ENCODE assay signal across 22 mouse cellular contexts in genomic region chr8:83109756-83110155, GRCm38 (mm10). TPM values are rescaled to one million over a fixed set of nuclear protein-coding genes. Genes with fewer than 3 reads are reported as not detected.
DNase-seq lines count a peak whose midpoint lies in the region; ATAC-seq and TF ChIP-seq lines count a peak whose summit lies in the region.
"Had no signal": no experiment of that assay in that cellular context is flagged by ENCODE, and none has a peak within 500 bp of the region (broad histone marks: within the 10 kb centered on the region; RNA-seq: fewer than 3 reads in every experiment).

No protein-coding gene starts in this region.

- TF ChIP-seq POLR2A in CH12.LX (IDR thresholded peaks at IDR 0.05; ENCODE audit: low read depth, low read length) = no peak

- dilution Hi-C loops in CH12.LX (cut with MboI; ENCODE audit: extremely low pct_ligation_motif_present, extremely low pct_unique_long_range_greater_than_20kb, low sequenced_read_pairs) = no loop called here

- DNase-seq in adrenal gland, adult (ENCODE audit: inconsistent age in 2 of 2, low spot score in 1 of 2) = peak; percentile 34 to 59
- DNase-seq in adrenal gland, adult 2 months = no peak
- peak; percentile 38 for DNase-seq in kidney, postnatal 14 days
- DNase-seq in kidney, postnatal 4 days = no peak
- DNase-seq in CH12.LX (ENCODE audit: extremely low read depth) = no peak
- DNase-seq in layer of hippocampus, adult 11-12 months (ENCODE audit: low spot score) = no peak
- no peak for DNase-seq in thymus, postnatal 14 days
- DNase-seq: adrenal gland, postnatal 10 days; cerebellum, adult 18-20 months; liver, embryonic 13.5 days; spleen, adult 18-20 months had no signal

- peak; percentile 60 for ATAC-seq in common myeloid progenitor, adult 5-6 weeks (replicated peaks; ENCODE audit: low read depth, poor library complexity, severe bottlenecking)
- ATAC-seq: hindbrain, embryonic 16.5 days; intestine, embryonic 16.5 days; midbrain, embryonic 13.5 days had no signal

- no peak for TF ChIP-seq RAD21 in CH12.LX (IDR thresholded peaks at IDR 0.05; ENCODE audit: low read depth, low read length)

- H3K4me3 ChIP-seq in CH12.LX (replicated peaks in 1 of 3; ENCODE audit: low read depth in 2 of 3, low read length in 2 of 3, poor library complexity in 1 of 3) = no peak overlapping the region
- H3K4me3 ChIP-seq: embryonic facial prominence, embryonic 10.5 days; heart, embryonic 13.5 days; limb, embryonic 12.5 days; liver, embryonic 13.5 days; midbrain, embryonic 13.5 days; neural tube, embryonic 13.5 days had no signal

- no peaks in the 10 kb centered on the region for H3K27me3 ChIP-seq in CH12.LX (replicated peaks)
- H3K27me3 ChIP-seq: heart, embryonic 13.5 days; limb, embryonic 12.5 days; liver, embryonic 13.5 days; midbrain, embryonic 13.5 days; neural tube, embryonic 13.5 days had no signal

- H3K9ac ChIP-seq in CH12.LX (ENCODE audit: insufficient read depth, low read depth) = no peak overlapping the region
- H3K9ac ChIP-seq: heart, embryonic 13.5 days; limb, embryonic 12.5 days; liver, embryonic 13.5 days; midbrain, embryonic 13.5 days; neural tube, embryonic 13.5 days had no signal

- H3K27ac ChIP-seq in CH12.LX (ENCODE audit: insufficient read depth, low read depth) = no peak overlapping the region
- H3K27ac ChIP-seq: embryonic facial prominence, embryonic 10.5 days; heart, embryonic 13.5 days; limb, embryonic 12.5 days; liver, embryonic 13.5 days; midbrain, embryonic 13.5 days; neural tube, embryonic 13.5 days had no signal

- in situ Hi-C loops in CH12.LX (cut with MboI; ENCODE audit: low pct_ligation_motif_present, low pct_unique_long_range_greater_than_20kb, low sequenced_read_pairs) = no loop called here

- no peaks in the 10 kb centered on the region for H3K79me2 ChIP-seq in CH12.LX (replicated peaks; ENCODE audit: control insufficient read depth, extremely low read depth, insufficient read depth, poor library complexity, severe bottlenecking)

- no peaks in the 10 kb centered on the region for H3K36me3 ChIP-seq in CH12.LX (replicated peaks in 1 of 2; ENCODE audit: control insufficient read depth in 1 of 2, insufficient read depth in 1 of 2, low read length in 1 of 2)
- H3K36me3 ChIP-seq: embryonic facial prominence, embryonic 10.5 days; G1E; heart, embryonic 13.5 days; limb, embryonic 12.5 days; liver, embryonic 13.5 days; midbrain, embryonic 13.5 days; neural tube, embryonic 13.5 days had no signal

- H3K4me2 ChIP-seq in CH12.LX (ENCODE audit: insufficient read depth, low read depth, poor library complexity, severe bottlenecking) = peak overlapping the region; percentile 24
- H3K4me2 ChIP-seq: heart, embryonic 13.5 days; limb, embryonic 12.5 days; liver, embryonic 13.5 days; midbrain, embryonic 13.5 days; neural tube, embryonic 13.5 days had no signal

- TF ChIP-seq EP300 in CH12.LX (IDR thresholded peaks at IDR 0.05; ENCODE audit: low read length) = no peak

- TF ChIP-seq CTCF in CH12.LX (conservative IDR thresholded peaks at IDR 0.05 in 1 of 2, IDR thresholded peaks at IDR 0.05 in 1 of 2; ENCODE audit: low read depth in 2 of 2, low read length in 2 of 2) = no peak

- peaks cover 12% of the 10 kb centered on the region for H3K9me3 ChIP-seq in CH12.LX (replicated peaks; ENCODE audit: low read length)
- H3K9me3 ChIP-seq: embryonic facial prominence, embryonic 10.5 days; G1E; heart, embryonic 13.5 days; limb, embryonic 12.5 days; liver, embryonic 13.5 days; midbrain, embryonic 13.5 days had no signal

- H3K4me1 ChIP-seq in CH12.LX (ENCODE audit: control insufficient read depth in 1 of 2, insufficient read depth in 2 of 2) = peaks cover 21 to 36% of the 10 kb centered on the region in 2 experiments
- H3K4me1 ChIP-seq: embryonic facial prominence, embryonic 10.5 days; heart, embryonic 13.5 days; limb, embryonic 12.5 days; midbrain, embryonic 13.5 days; neural tube, embryonic 13.5 days had no signal

TF ChIP-seq in CH12.LX, 34 proteins besides CTCF, POLR2A, EP300 and RAD21:
- TF ChIP-seq ZC3H11A (IDR thresholded peaks at IDR 0.05; ENCODE audit: low read depth, low read length) (no peak), MEF2A (IDR thresholded peaks at IDR 0.05; ENCODE audit: borderline replicate concordance, low read depth, low read length) (no peak), PAX5 (IDR thresholded peaks at IDR 0.05; ENCODE audit: low read length) (no peak), ZNF384 (IDR thresholded peaks at IDR 0.05; ENCODE audit: low read depth, low read length) (no peak)

RNA-seq across cellular contexts. Expression of gene Tbc1d9, which starts 55.4 kb away (rescaled TPM):
- 10 to 100 TPM in 1 of 2 experiments, 1 to 10 TPM in 1; 7.6 to 11.8 TPM for total RNA-seq in adrenal gland, adult 2 months (2021)
- polyA plus RNA-seq in adrenal gland, adult 2 months (2012; rRNA removed) = 5.7 and 6.2 TPM in 2 replicates
- total RNA-seq in CH12.LX (2012; rRNA removed) (4.3 and 5.0 TPM in 2 replicates), CH12.LX (2014; rRNA removed) (0.69 and 1.6 TPM in 2 replicates)
- polyA plus RNA-seq in CH12.LX (2012; ENCODE audit: insufficient read length, low read depth) = 0.71 and 1.3 TPM in 2 replicates
- 2.3 and 7.2 TPM in 2 replicates for total RNA-seq in common myeloid progenitor, adult 5-6 weeks (2017)
- polyA plus RNA-seq: G1E had no signal

RNA-seq across cellular contexts. Expression of gene Gm10645, which starts 56.2 kb away (rescaled TPM):
- total RNA-seq in adrenal gland, adult 2 months (2021) = under 1 TPM in 1 of 2 experiments, not detected in 1; 0.28 TPM
- 1.3 and 1.5 TPM in 2 replicates for polyA plus RNA-seq in adrenal gland, adult 2 months (2012; rRNA removed)
- total RNA-seq in CH12.LX (2012; rRNA removed) (0.81 and 0.88 TPM in 2 replicates), CH12.LX (2014; rRNA removed) (not detected in 2 replicates)
- polyA plus RNA-seq in CH12.LX (2012; ENCODE audit: insufficient read length, low read depth) = not detected in 2 replicates
- total RNA-seq in common myeloid progenitor, adult 5-6 weeks (2017) = not detected in 2 replicates
- total RNA-seq: G1E; gastrocnemius, adult 18-20 months; heart, adult 18-20 months had no signal
- polyA plus RNA-seq: G1E had no signal

Comparison
In these comparisons a context has a peak if more than half of its experiments do, and no peak if none do; other contexts are left out.
1. DNase-seq: peak in adrenal gland, adult (2 of 2) and kidney, postnatal 14 days (single experiment); none in adrenal gland, adult 2 months (single experiment), kidney, postnatal 4 days (0 of 2), CH12.LX (single experiment), layer of hippocampus, adult 11-12 months (single experiment) and thymus, postnatal 14 days (single experiment).